Comparison of ENCODE assay signal across 15 mouse cellular contexts in genomic region chr13:107791770-107792169, GRCm38 (mm10).
"Had no signal": no experiment of that assay in that cellular context is flagged by ENCODE, and none has a peak within 500 bp of the region (broad histone marks: within the 10 kb centered on the region; RNA-seq: fewer than 3 reads in every experiment).

No protein-coding gene starts in this region.

- H3K9me3 ChIP-seq: limb, embryonic 15.5 days; liver, embryonic 12.5 days; lung, embryonic 15.5 days; midbrain, embryonic 10.5 days; neural tube, embryonic 12.5 days; stomach, embryonic 15.5 days had no signal

- H3K9ac ChIP-seq: limb, embryonic 15.5 days; liver, embryonic 12.5 days; lung, embryonic 15.5 days; neural tube, embryonic 12.5 days; stomach, embryonic 15.5 days had no signal

- DNase-seq: kidney, adult 9 months; kidney, postnatal 36 days; layer of hippocampus, adult 9-11 months; layer of hippocampus, postnatal 36 days; lung, postnatal 4 days; right cerebral cortex, postnatal 14 days; thymus, adult 2 months; thymus, postnatal 25 days had no signal

- H3K4me2 ChIP-seq: limb, embryonic 15.5 days; liver, embryonic 12.5 days; lung, embryonic 15.5 days; neural tube, embryonic 12.5 days; stomach, embryonic 15.5 days had no signal

- H3K36me3 ChIP-seq: limb, embryonic 15.5 days; liver, embryonic 12.5 days; lung, embryonic 15.5 days; stomach, embryonic 15.5 days had no signal

- H3K4me3 ChIP-seq: limb, embryonic 15.5 days; liver, embryonic 12.5 days; lung, embryonic 15.5 days; midbrain, embryonic 10.5 days; neural tube, embryonic 12.5 days; stomach, embryonic 15.5 days had no signal

- ATAC-seq: liver, embryonic 12.5 days had no signal

- H3K27ac ChIP-seq: kidney, postnatal 0 days; limb, embryonic 15.5 days; liver, embryonic 12.5 days; lung, embryonic 15.5 days; midbrain, embryonic 10.5 days; neural tube, embryonic 12.5 days; stomach, embryonic 15.5 days had no signal

- H3K27me3 ChIP-seq: limb, embryonic 15.5 days; liver, embryonic 12.5 days; lung, embryonic 15.5 days; neural tube, embryonic 12.5 days; stomach, embryonic 15.5 days had no signal
